Mouse (Mus musculus) lung, postnatal 0 days (tissue): ENCODE results near the gene Abcc5. TPM values are rescaled to one million over a fixed set of nuclear protein-coding genes. Genes with fewer than 3 reads are reported as not detected.
"Not testable (repeated sequence)": the region's sequence is repeated elsewhere in the genome, so short reads cannot be mapped to it uniquely, and the experiment has no call there.

Experiments used
- ATAC-seq: fragments of 200-750 bp; cut with Nextera tagmentation; 2 replicates; pipeline ENCODE4 v1.8.0; 2017; ENCODE audit warnings: moderate library complexity
- DNase-seq: peaks from one replicate; pipeline ENCODE4 v3.0.0-alpha.2; 2016; ENCODE audit warnings: low spot score
- H3K27ac ChIP-seq: fragments of 300-500 bp; sonication (generic); 2 replicates; pipeline ENCODE4 v1.5.1; 2014; ENCODE audit warnings: antibody characterized with exemption, mild to moderate bottlenecking, low read length, mixed read lengths
- H3K27me3 ChIP-seq: fragments of 300-500 bp; sonication (generic); replicated peaks from 2 replicates; pipeline ENCODE4 v1.6.1; 2014; ENCODE audit warnings: low read length, mixed read lengths; ENCODE audit not compliant: insufficient read depth
- H3K36me3 ChIP-seq: fragments of 300-500 bp; sonication (generic); 2 replicates; pipeline ENCODE4 v1.6.1; 2014; ENCODE audit warnings: low read length, mixed read lengths; ENCODE audit not compliant: insufficient read depth
- H3K4me1 ChIP-seq: fragments of 300-500 bp; sonication (generic); 2 replicates; pipeline ENCODE4 v1.6.1; 2014; ENCODE audit warnings: antibody characterized with exemption, low read depth, low read length, mixed read lengths; ENCODE audit not compliant: insufficient read depth
- H3K4me2 ChIP-seq: fragments of 300-500 bp; sonication (generic); replicated peaks from 2 replicates; pipeline ENCODE4 v1.6.1; 2014; ENCODE audit warnings: low read depth, mild to moderate bottlenecking, low read length, moderate library complexity, mixed read lengths
- H3K4me3 ChIP-seq: fragments of 300-500 bp; sonication (generic); 2 replicates; pipeline ENCODE4 v1.5.1; 2014; ENCODE audit warnings: low read depth, low read length
- H3K9ac ChIP-seq: fragments of 300-500 bp; sonication (generic); replicated peaks from 2 replicates; pipeline ENCODE4 v1.6.1; 2014; ENCODE audit warnings: low read depth, mild to moderate bottlenecking
- H3K9me3 ChIP-seq: fragments of 300-500 bp; sonication (generic); 2 replicates; pipeline ENCODE4 v1.6.1; 2016; ENCODE audit warnings: low read length, mixed read lengths
- CTCF ChIP-seq: IDR thresholded peaks from 2 replicates; pipeline ENCODE4 v1.5.1; 2016; ENCODE audit warnings: antibody characterized with exemption, mild to moderate bottlenecking
- EP300 ChIP-seq: IDR thresholded peaks from 2 replicates; pipeline ENCODE4 v1.6.1; 2016; ENCODE audit warnings: antibody characterized with exemption, mild to moderate bottlenecking, control low read depth
- WGBS: fragments of 180-500 bp; shearing (Covaris S2); extraction: QIAGEN DNeasy Blood & Tissue Kit; methylation state at CpG from one replicate; pipeline ENCODE4 v1.1.7; 2014; 5-methylcytosine and 5-hydroxymethylcytosine counted together
- polyA plus RNA-seq: library from polyadenylated mRNA; unstranded; fragments of >200 nt; fragmentation: Nextera tagmentation; extraction: Ambion mirVana; gene quantifications from 2 replicates; pipeline ENCODE4 v1.2.1, GENCODE M21; 2015

Gene Abcc5
- polyA plus RNA-seq, 1 experiment from 2014 or later: 57.4 TPM

DNA sequence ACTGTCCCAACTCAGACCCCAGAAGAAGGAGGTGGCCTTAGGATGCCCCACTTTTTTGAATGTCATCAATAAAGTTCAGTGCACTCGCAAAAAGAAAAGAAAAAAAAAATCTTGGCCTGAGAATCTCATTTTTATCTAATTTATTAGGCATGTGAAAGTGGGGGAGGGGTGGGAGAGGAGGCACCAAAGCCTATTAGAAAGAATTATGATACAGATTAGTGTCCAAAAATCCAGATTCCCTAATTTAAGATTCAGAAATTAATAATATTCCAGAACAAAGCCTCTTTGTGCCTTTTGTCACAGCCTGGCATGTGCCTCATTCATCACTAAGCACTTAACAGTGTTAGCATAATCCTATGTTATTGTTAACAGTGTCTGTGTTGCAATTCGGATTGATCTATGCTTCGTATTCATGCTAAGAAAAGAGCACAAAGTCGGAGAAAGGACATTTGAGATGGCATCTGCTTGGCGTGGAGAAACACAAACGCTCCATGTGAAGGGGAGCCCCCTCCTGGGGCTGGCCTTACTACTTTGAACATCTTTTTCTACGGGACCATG is 18.7 kb upstream of the Abcc5 start:
- DNase-seq (no peak), ATAC-seq (no peak)
- H3K4me3 ChIP-seq: no peak overlapping the region
- H3K27me3 ChIP-seq: no peaks in the 10 kb centered on the region
- TF ChIP-seq CTCF (no peak), EP300 (no peak)
- no peaks in the 10 kb centered on the region for H3K4me1 ChIP-seq
- 47% methylated on average over 7 of the region's 7 CpGs for WGBS
- no peak overlapping the region for H3K4me2 ChIP-seq
- H3K9ac ChIP-seq: no peak overlapping the region
- H3K36me3 ChIP-seq: no peaks in the 10 kb centered on the region
- no peak overlapping the region for H3K27ac ChIP-seq
- H3K9me3 ChIP-seq: no peaks in the 10 kb centered on the region

DNA sequence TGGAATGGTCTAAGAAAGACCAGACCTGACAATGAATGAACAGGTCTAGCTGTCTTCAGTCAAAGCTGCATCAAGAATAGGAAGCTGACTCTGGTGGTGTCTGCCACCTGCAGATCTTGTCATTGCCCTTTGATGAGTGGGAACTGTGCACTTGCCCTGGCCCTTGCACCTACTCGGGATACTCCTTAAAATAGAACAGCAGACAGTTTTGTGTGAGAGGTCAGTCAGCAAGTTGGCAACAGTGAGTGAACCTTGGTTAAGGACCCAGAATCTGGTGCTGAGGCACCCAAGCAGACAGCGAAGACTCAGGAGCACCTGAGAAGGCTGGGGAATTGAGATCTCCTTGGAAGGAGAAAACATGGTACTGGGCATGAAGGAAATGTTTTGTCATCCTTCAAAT is 16.7 kb upstream of the Abcc5 start:
- Histone ChIP-seq H3K9ac (no peak overlapping the region), H3K27me3 (no peaks in the 10 kb centered on the region), H3K9me3 (no peaks in the 10 kb centered on the region), H3K36me3 (no peaks in the 10 kb centered on the region), H3K4me2 (no peak overlapping the region), H3K4me3 (no peak overlapping the region), H3K27ac (no peak overlapping the region), H3K4me1 (no peaks in the 10 kb centered on the region)
- TF ChIP-seq EP300: no peak
- TF ChIP-seq CTCF: no peak
- DNase-seq (no peak), ATAC-seq (no peak)
- 79% methylated on average over 2 of the region's 2 CpGs for whole genome bisulfite sequencing

DNA sequence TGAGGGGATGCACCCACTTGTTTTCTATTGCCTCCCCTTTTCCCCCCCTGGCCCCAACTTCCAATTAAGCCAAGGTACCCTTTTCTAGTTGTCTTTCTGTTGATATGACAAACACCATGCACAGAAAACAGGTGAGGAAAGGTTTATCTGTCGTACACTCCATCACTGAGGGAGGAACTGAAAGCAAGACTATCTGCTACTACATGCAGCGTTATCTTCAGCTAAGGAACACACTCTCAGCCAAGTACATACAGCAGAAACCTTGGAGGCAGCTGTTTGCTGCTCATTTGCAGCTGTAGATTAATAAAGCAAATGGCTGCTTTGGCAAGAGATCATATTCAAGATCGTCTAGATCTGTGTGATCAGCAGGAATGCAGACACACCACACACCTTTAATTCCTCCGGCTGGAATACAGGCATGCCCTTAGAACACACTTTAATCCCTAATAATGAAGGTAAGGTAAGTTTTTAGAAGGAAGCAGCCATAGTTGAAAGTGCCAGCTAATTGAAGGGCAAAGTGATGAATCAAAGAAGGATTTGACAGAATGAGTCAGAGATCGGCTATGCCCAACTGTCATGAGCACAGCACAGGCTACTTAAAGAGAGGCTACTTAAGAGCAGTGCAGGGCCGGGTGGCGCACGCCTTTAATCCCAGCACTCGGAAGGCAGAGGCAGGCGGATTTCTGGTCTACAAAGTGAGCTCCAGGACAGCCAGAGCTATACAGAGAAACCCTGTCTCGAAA is 12.7 kb upstream of the Abcc5 start:
- H3K27me3 ChIP-seq: no peaks in the 10 kb centered on the region
- H3K4me3 ChIP-seq: no peak overlapping the region
- 80% methylated on average over 11 of the region's 11 CpGs for WGBS
- TF ChIP-seq EP300: no peak
- no peak overlapping the region for H3K9ac ChIP-seq
- H3K36me3 ChIP-seq: no peaks in the 10 kb centered on the region
- ATAC-seq: no peak
- DNase-seq: no peak
- no peaks in the 10 kb centered on the region for H3K9me3 ChIP-seq
- H3K4me2 ChIP-seq: no peak overlapping the region
- H3K27ac ChIP-seq: no peak overlapping the region
- no peaks in the 10 kb centered on the region for H3K4me1 ChIP-seq

DNA sequence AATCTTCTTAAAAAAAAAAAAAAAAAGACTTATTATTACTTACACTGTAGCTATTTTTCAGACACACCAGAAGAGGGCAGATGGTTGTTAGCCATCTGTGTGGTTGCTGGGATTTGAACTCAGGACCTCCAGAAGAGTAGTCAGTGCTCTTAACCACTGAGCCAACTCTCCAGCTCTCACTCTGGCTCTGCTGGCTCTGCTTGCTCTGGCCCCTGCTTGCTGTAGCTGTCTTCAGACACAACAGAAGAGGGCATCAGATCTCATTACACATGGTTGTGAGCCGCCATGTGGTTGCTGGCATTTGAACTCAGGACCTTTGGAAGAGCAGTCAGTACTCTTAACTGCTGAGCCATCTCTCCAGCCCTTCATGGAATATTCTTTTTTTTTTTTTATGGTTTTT is 11.9 kb upstream of the Abcc5 start:
- not testable (repeated sequence) for DNase-seq, H3K4me1 ChIP-seq, H3K4me3 ChIP-seq, H3K36me3 ChIP-seq, H3K27ac ChIP-seq, H3K27me3 ChIP-seq, H3K4me2 ChIP-seq, ATAC-seq, H3K9ac ChIP-seq, H3K9me3 ChIP-seq
- WGBS: 82% methylated on average over 1 of the region's 1 CpGs

DNA sequence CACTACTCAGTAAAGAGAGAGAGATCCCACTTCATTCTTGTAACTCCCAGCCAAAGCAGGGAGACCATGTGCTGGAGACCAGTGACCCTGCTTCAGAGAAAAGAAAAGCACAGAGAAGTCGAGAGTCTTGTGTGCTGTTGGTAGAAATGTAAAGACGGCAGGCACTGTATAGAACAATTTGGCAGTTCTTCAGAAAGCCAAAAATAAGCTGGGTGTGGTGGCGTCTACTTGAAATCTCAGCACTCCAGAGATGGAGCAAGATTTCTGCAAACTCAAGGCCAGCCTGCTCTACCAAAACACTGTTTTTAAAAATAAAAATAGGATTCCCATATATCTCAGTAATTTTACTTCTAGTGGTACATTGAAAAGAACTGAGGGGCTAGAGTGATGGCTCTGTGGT is 10.1 kb upstream of the Abcc5 start:
- Histone ChIP-seq H3K4me2 (no peak overlapping the region), H3K27ac (no peak overlapping the region), H3K36me3 (no peaks in the 10 kb centered on the region), H3K9me3 (no peaks in the 10 kb centered on the region), H3K9ac (no peak overlapping the region), H3K4me1 (no peaks in the 10 kb centered on the region), H3K27me3 (no peaks in the 10 kb centered on the region), H3K4me3 (no peak overlapping the region)
- TF ChIP-seq EP300 (no peak), CTCF (no peak)
- WGBS: 50% methylated on average over 3 of the region's 3 CpGs
- DNase-seq (no peak), ATAC-seq (no peak)

DNA sequence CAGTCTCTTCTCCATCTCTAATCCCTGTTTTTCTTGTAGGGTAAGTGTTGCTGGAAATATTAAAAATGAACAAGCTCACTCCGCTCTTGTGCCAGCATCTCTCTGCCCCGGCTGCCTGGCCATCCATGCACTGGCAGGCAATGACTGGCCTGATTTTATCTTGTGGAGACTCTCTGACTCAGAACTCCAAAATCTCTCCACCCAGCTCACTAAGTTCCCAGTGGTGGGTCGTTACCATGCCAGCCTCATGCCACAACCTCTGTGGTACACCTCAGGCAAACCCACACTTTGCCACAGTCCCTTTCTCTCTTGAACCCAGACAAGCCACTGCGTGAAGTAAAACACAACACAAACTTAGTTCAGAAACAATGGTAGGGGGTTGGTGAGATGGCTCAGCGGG is 3.1 kb upstream of the Abcc5 start:
- 90% methylated on average over 5 of the region's 5 CpGs for WGBS
- no peak overlapping the region for H3K4me2 ChIP-seq

More for the DNA sequence above, 3.1 kb upstream of the Abcc5 start:
- no peak for DNase-seq
- TF ChIP-seq CTCF (no peak), EP300 (no peak)
- H3K9ac ChIP-seq: no peak overlapping the region
- no peaks in the 10 kb centered on the region for H3K9me3 ChIP-seq
- H3K36me3 ChIP-seq: no peaks in the 10 kb centered on the region
- H3K27ac ChIP-seq: no peak overlapping the region
- H3K27me3 ChIP-seq: no peaks in the 10 kb centered on the region
- H3K4me3 ChIP-seq: no peak overlapping the region
- H3K4me1 ChIP-seq: peaks cover 14% of the 10 kb centered on the region
- ATAC-seq: no peak
